8 mouse cellular contexts compared by ENCODE assay signal in the genomic region with DNA sequence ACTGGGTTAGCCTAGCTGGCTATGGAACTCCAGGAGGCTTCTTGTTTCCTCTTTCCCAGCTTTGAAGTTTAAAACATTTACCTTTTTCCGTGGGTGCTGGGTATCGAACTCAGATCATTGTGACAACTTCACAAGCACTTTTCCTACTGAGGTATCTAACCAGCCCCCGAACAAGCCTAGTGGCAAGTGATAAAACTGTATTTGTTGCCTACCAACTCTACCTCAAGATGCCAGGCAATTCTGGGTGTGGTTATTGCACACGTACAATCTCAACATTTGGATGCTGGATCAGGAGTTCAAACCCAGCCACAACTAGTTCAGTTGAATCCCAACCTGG. TPM values are rescaled to one million over a fixed set of nuclear protein-coding genes. Genes with fewer than 3 reads are reported as not detected.
DNase-seq lines count a peak whose midpoint lies in the region; ATAC-seq lines count a peak whose summit lies in the region.

No protein-coding gene starts in this region.

- peak overlapping the region; percentile 95 for H3K4me3 ChIP-seq in erythroblast, embryonic 14.5 days (replicated peaks)
- no peak overlapping the region for H3K4me3 ChIP-seq in neural tube, embryonic 13.5 days
- peak overlapping the region; percentile 62; the same call in 1 of the 2 replicates for H3K4me3 ChIP-seq in intestine, embryonic 14.5 days (ENCODE audit: low read depth, low read length)
- no peak overlapping the region; the same call in 1 of the 2 replicates for H3K4me3 ChIP-seq in stomach, embryonic 15.5 days (replicated peaks)

- H3K9ac ChIP-seq in neural tube, embryonic 13.5 days: no peak overlapping the region
- H3K9ac ChIP-seq in intestine, embryonic 14.5 days (ENCODE audit: low read length): no peak overlapping the region
- H3K9ac ChIP-seq in stomach, embryonic 15.5 days: no peak overlapping the region

- peak overlapping the region; percentile 79 for H3K4me2 ChIP-seq in neural tube, embryonic 13.5 days
- peak overlapping the region; percentile 83 for H3K4me2 ChIP-seq in intestine, embryonic 14.5 days (ENCODE audit: low read length)
- peak overlapping the region; percentile 83; the same call in 1 of the 2 replicates for H3K4me2 ChIP-seq in stomach, embryonic 15.5 days

- H3K4me1 ChIP-seq in erythroblast, embryonic 14.5 days (ENCODE audit: control insufficient read depth): peaks cover 62% of the 10 kb centered on the region
- H3K4me1 ChIP-seq in neural tube, embryonic 13.5 days (replicated peaks): peaks cover 28% of the 10 kb centered on the region
- peaks cover 17% of the 10 kb centered on the region for H3K4me1 ChIP-seq in intestine, embryonic 14.5 days (replicated peaks; ENCODE audit: control insufficient read depth, insufficient read depth, low read length)
- peaks cover 37% of the 10 kb centered on the region for H3K4me1 ChIP-seq in stomach, embryonic 15.5 days

- DNase-seq in neural tube, embryonic 10.5 days (ENCODE audit: extremely low spot score, low spot score): no peak
- DNase-seq in intestine, embryonic 14.5 days (ENCODE audit: low spot score): peak; percentile 62

- H3K36me3 ChIP-seq in erythroblast, embryonic 14.5 days (ENCODE audit: control insufficient read depth): peaks cover 6% of the 10 kb centered on the region
- no peaks in the 10 kb centered on the region for H3K36me3 ChIP-seq in neural tube, embryonic 13.5 days
- no peaks in the 10 kb centered on the region for H3K36me3 ChIP-seq in intestine, embryonic 14.5 days (ENCODE audit: control insufficient read depth, insufficient read depth, low read length)
- no peaks in the 10 kb centered on the region for H3K36me3 ChIP-seq in stomach, embryonic 15.5 days

- no peak overlapping the region for H3K27ac ChIP-seq in neural tube, embryonic 13.5 days (replicated peaks)
- H3K27ac ChIP-seq in intestine, embryonic 14.5 days (ENCODE audit: low read depth): peak overlapping the region; percentile 93
- H3K27ac ChIP-seq in stomach, embryonic 15.5 days: peak overlapping the region; percentile 97; the same call in 1 of the 2 replicates

- peaks cover 4% of the 10 kb centered on the region for H3K9me3 ChIP-seq in erythroblast, embryonic 14.5 days (ENCODE audit: control insufficient read depth, low read length)
- no peaks in the 10 kb centered on the region for H3K9me3 ChIP-seq in neural tube, embryonic 13.5 days
- no peaks in the 10 kb centered on the region for H3K9me3 ChIP-seq in intestine, embryonic 14.5 days (ENCODE audit: control insufficient read depth, low read length)
- no peaks in the 10 kb centered on the region for H3K9me3 ChIP-seq in stomach, embryonic 15.5 days

- WGBS in neural tube, embryonic 13.5 days: 98% methylated on average over 4 of the region's 4 CpGs
- 90% methylated on average over 4 of the region's 4 CpGs for WGBS in intestine, embryonic 14.5 days
- 84% methylated on average over 4 of the region's 4 CpGs for WGBS in stomach, embryonic 15.5 days

- no peak for ATAC-seq in erythroblast, adult 5-6 weeks (replicated peaks; ENCODE audit: low FRiP score, poor library complexity, severe bottlenecking)
- no peak for ATAC-seq in neural tube, embryonic 13.5 days (ENCODE audit: low read depth)
- no peak for ATAC-seq in intestine, embryonic 14.5 days (replicated peaks; ENCODE audit: low FRiP score, low TSS enrichment, low read depth)
- no peak for ATAC-seq in stomach, embryonic 15.5 days (ENCODE audit: insufficient read depth, low FRiP score, low read depth)
- no peak for ATAC-seq in cerebellum, adult (ENCODE audit: insufficient number of reproducible peaks, low FRiP score, low TSS enrichment)
- no peak for ATAC-seq in megakaryocyte-erythroid progenitor cell, adult 5-6 weeks (replicated peaks; ENCODE audit: low FRiP score, low TSS enrichment, poor library complexity, severe bottlenecking)

- H3K27me3 ChIP-seq in erythroblast, embryonic 14.5 days (ENCODE audit: control insufficient read depth): no peaks in the 10 kb centered on the region
- H3K27me3 ChIP-seq in neural tube, embryonic 13.5 days: no peaks in the 10 kb centered on the region
- H3K27me3 ChIP-seq in intestine, embryonic 14.5 days (replicated peaks; ENCODE audit: control insufficient read depth, insufficient read depth, low read length): no peaks in the 10 kb centered on the region
- H3K27me3 ChIP-seq in stomach, embryonic 15.5 days (replicated peaks): no peaks in the 10 kb centered on the region

RNA-seq across cellular contexts. Expression of a gene that starts 0.7 kb away (rescaled TPM):
- 2.6 and 2.7 TPM in 2 replicates for polyA plus RNA-seq in erythroblast, embryonic 14.5 days (2012)
- total RNA-seq in erythroblast, adult 5-6 weeks (2015; ENCODE audit: low replicate concordance): 1.9 and 4.6 TPM in 2 replicates
- 4.0 and 4.9 TPM in 2 replicates for total RNA-seq in erythroblast, adult 5-6 weeks (2017; ENCODE audit: low replicate concordance)
- polyA plus RNA-seq in neural tube, embryonic 13.5 days (2015; fragmentation: Nextera tagmentation; extraction: Ambion mirVana): 33.3 and 34.1 TPM in 2 replicates
- 17.0 and 20.7 TPM in 2 replicates for polyA plus RNA-seq in intestine, embryonic 14.5 days (2014; fragmentation: Nextera tagmentation; extraction: Ambion mirVana)
- 16.6 and 18.9 TPM in 2 replicates for polyA plus RNA-seq in stomach, embryonic 15.5 days (2015; fragmentation: Nextera tagmentation; extraction: Ambion mirVana)
- 26.7 and 34.4 TPM in 2 replicates for total RNA-seq in megakaryocyte-erythroid progenitor cell, adult 5-6 weeks (2014; fragmentation: Nextera tagmentation)
- 8.0 and 12.4 TPM in 2 replicates for total RNA-seq in megakaryocyte-erythroid progenitor cell, adult 5-6 weeks (2017)

RNA-seq across cellular contexts. Expression of a gene that starts 17.5 kb away (rescaled TPM):
- 0.30 and 0.55 TPM in 2 replicates for polyA plus RNA-seq in erythroblast, embryonic 14.5 days (2012)
- not detected in 2 replicates for total RNA-seq in erythroblast, adult 5-6 weeks (2015; ENCODE audit: low replicate concordance)
- not detected in 2 replicates for total RNA-seq in erythroblast, adult 5-6 weeks (2017; ENCODE audit: low replicate concordance)
- 0.77 and 1.2 TPM in 2 replicates for polyA plus RNA-seq in neural tube, embryonic 13.5 days (2015; fragmentation: Nextera tagmentation; extraction: Ambion mirVana)
- polyA plus RNA-seq in intestine, embryonic 14.5 days (2014; fragmentation: Nextera tagmentation; extraction: Ambion mirVana): 6.4 and 8.9 TPM in 2 replicates
- 5.2 and 6.6 TPM in 2 replicates for polyA plus RNA-seq in stomach, embryonic 15.5 days (2015; fragmentation: Nextera tagmentation; extraction: Ambion mirVana)
- total RNA-seq in megakaryocyte-erythroid progenitor cell, adult 5-6 weeks (2014; fragmentation: Nextera tagmentation): 2.7 TPM in 1 of 2 replicates, not detected in the other
- 6.7 and 8.8 TPM in 2 replicates for total RNA-seq in megakaryocyte-erythroid progenitor cell, adult 5-6 weeks (2017)

RNA-seq across cellular contexts. Expression of a gene that starts 43.6 kb away (rescaled TPM):
- not detected in 2 replicates for polyA plus RNA-seq in erythroblast, embryonic 14.5 days (2012)
- not detected in 2 replicates for total RNA-seq in erythroblast, adult 5-6 weeks (2015; ENCODE audit: low replicate concordance)
- not detected in 2 replicates for total RNA-seq in erythroblast, adult 5-6 weeks (2017; ENCODE audit: low replicate concordance)
- 2.7 TPM in 2 replicates for polyA plus RNA-seq in neural tube, embryonic 13.5 days (2015; fragmentation: Nextera tagmentation; extraction: Ambion mirVana)
- polyA plus RNA-seq in intestine, embryonic 14.5 days (2014; fragmentation: Nextera tagmentation; extraction: Ambion mirVana): 4.8 and 9.4 TPM in 2 replicates
- 8.4 and 9.1 TPM in 2 replicates for polyA plus RNA-seq in stomach, embryonic 15.5 days (2015; fragmentation: Nextera tagmentation; extraction: Ambion mirVana)
- total RNA-seq in megakaryocyte-erythroid progenitor cell, adult 5-6 weeks (2014; fragmentation: Nextera tagmentation): not detected in 2 replicates
- not detected in 2 replicates for total RNA-seq in megakaryocyte-erythroid progenitor cell, adult 5-6 weeks (2017)

Comparison
In these comparisons a context has a peak if more than half of its experiments do, and no peak if none do; other contexts are left out.
1. H3K4me3 ChIP-seq: peak in erythroblast, embryonic 14.5 days (single experiment) and intestine, embryonic 14.5 days (single experiment); none in neural tube, embryonic 13.5 days (single experiment) and stomach, embryonic 15.5 days (single experiment).
2. Peak in every context shown above with its lines, with median percentiles within 50 percentile points of each other: H3K4me2 ChIP-seq.